Mouse (Mus musculus) retina, adult 2 months (tissue): ENCODE measurements around the gene Mrps23.

Experiments used
- DNase-seq: peaks from one replicate; pipeline ENCODE4 v3.0.0-alpha.2; 2012; ENCODE audit warnings: low read depth, low spot score

The Mrps23 gene

GRCm38 (mm10) chr11:88248636-88249035 lies 44.4 kb downstream of the Mrps23 start:
- no peak for DNase-seq

GRCm38 (mm10) chr11:88250568-88250967 lies 46.4 kb downstream of the Mrps23 start:
- no peak for DNase-seq

DNA sequence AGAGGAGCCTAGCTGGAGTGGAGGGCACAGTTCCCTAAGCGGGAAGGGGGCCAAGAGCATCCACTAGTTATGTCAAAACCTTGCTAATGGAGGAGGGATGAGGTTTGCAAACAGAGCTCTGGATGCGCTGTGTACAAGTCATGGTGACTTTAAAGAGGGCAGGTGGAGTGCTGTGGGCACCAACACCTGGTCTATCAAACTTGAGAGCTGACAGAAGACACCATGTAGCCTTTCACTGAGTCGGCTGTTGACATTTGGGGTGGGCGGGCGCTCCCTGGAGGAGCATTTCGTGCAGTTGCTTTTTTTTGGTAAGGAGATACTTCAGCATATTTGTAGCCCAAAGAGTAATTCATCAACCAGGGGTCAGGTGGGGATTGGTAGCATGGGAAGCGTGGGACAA lies 47.1 kb downstream of the Mrps23 start:
- no peak for DNase-seq

DNA sequence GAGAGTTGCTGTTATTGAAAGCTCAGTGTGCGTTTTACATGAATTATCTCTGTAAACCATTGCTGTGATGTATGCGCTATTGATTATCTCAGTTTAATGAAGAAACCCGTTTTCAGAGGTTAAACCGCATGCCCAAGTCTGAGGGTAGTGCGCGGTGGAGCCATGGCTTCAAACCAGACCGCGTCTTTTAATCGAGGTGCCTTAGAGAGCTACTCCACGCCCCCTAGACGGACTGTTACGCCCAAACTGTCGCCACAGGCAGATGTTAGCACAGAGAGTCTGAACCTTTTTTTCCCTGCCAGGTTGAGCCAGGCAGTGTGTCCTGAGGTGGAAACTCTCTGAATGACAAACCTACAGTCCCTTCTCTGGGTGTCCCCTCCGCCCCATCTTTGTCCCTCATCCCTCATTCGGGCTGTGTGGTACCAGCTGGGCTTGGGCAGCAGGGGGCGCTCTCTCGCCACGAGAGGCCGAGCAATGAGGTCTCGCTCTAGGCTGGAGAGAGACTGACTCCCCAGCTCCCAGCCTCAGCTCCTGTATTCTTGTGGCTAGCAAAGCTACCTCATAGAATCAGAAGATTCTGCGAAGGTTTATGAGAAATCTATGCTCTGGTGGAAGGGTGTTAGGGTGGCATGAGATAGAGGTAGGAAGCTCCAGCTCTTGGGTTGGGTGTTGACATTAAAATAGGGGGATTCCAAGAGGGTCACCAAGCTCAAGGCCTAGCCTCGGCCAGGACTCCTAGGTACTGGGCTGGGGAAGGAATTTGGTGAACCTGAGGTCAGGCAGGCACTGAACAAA lies 48.0 kb downstream of the Mrps23 start:
- DNase-seq = peak; percentile 50

- DNase-seq = no peak
Observed at GRCm38 (mm10) chr11:88252767-88253513, 48.8 kb downstream of the Mrps23 start.

- DNase-seq = no peak
Observed at GRCm38 (mm10) chr11:88253514-88254167, 49.5 kb downstream of the Mrps23 start.

DNA sequence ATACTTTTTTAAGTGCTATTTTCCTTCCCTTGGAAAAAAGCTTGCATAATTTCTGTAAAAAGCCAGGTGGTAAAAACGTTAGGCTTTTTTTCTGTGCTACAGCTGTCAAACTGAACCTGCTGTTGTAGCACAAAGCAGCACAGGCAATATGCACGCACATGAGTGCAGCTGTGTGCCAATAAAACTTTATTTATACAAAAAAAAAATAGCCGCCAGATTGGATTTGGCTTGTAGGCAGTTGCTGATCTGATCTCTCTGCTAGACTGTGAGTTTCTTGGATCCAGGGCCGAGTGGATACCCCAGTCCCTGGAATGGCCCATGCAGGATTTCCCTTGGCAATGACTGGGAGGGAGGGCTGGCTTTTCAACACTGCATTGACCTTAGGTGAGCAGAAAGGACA lies 53.5 kb downstream of the Mrps23 start:
- DNase-seq = no peak

GRCm38 (mm10) chr11:88258212-88258611 lies 54.0 kb downstream of the Mrps23 start:
- DNase-seq = no peak

GRCm38 (mm10) chr11:88260463-88260862 lies 56.3 kb downstream of the Mrps23 start:
- no peak for DNase-seq
